Mouse (Mus musculus): ENCODE measurements around the gene 4930426L09Rik. TPM values are rescaled to one million over a fixed set of nuclear protein-coding genes. Genes with fewer than 3 reads are reported as not detected.

4930426L09Rik gene
- 0.24 and 0.32 TPM in 2 replicates for polyA plus RNA-seq (2014; fragmentation: Nextera tagmentation; extraction: Ambion mirVana)

DNA sequence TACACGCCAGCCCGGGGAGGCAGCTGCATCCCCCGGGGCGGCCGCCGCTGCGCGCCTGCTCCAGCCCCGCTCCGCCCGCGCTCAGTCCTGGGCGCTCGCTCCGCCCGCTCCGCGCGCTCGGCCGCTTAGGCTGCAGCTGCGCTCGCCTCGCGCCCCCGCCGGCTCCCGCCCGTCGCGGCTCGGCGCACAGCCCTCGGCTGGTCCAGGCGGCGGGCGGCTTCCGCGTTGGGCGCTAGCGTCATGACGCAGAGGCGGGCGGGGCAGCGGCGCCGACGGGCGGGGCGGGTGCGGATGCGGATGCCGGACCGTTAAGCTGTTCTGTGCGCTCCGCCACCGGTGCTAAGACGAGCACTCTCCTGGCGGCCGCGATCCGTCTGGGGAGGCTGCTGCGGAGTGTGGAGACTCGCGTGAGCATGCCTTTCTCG is at the start of gene 4930426L09Rik, which contains the start of gene Pip4k2a:
Gene 4930426L09Rik, plus strand, starts transcription at position 290 of the 425 bp plus-strand sequence.
Gene Pip4k2a, minus strand, starts transcription at position 73 of the 425 bp plus-strand sequence.
- Histone ChIP-seq H3K4me1 (ENCODE audit: control insufficient read depth, insufficient read depth, low read length) (no peaks in the 10 kb centered on the region), H3K27me3 (ENCODE audit: control insufficient read depth, insufficient read depth, low read length) (no peaks in the 10 kb centered on the region), H3K9me3 (replicated peaks; ENCODE audit: control insufficient read depth, low read length) (no peaks in the 10 kb centered on the region), H3K9ac (replicated peaks; ENCODE audit: low read length) (peak within 1 kb of the TSS; percentile 82), H3K4me2 (ENCODE audit: low read depth, low read length) (peak within 1 kb of the TSS; percentile 85), H3K4me3 (ENCODE audit: low read depth, low read length) (peak within 1 kb of the TSS; percentile 63), H3K27ac (replicated peaks; ENCODE audit: low read depth, low read length) (peak within 1 kb of the TSS; percentile 80), H3K36me3 (replicated peaks; ENCODE audit: control insufficient read depth, insufficient read depth, low read depth, low read length) (no peaks in the 10 kb centered on the region)
- peak; percentile 93 for DNase-seq (ENCODE audit: low spot score)
- WGBS: under 1% methylated on average over 58 of the region's 66 CpGs
- peak; percentile 98 for ATAC-seq (replicated peaks; ENCODE audit: insufficient number of reproducible peaks, low FRiP score, low TSS enrichment, low read depth)

DNA sequence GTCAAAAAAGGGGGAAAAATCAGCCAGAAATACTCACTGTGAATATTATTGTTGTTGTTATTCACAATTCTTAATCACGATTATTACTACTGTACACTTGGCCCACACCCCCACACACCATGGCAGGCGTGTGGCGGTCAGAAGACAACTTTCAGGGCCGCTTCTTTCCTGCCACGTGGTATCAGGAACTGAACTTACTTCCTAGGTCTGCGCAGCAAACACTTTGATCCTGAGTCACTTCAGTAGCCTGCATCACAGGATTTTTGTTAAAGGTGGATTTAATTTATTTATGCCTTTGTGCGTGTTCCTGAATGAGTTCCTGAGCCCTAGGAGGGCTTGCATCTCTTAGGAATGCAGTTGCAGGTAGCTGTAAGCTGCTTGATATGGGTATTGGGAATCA is 49.4 kb upstream of the 4930426L09Rik start:
- no peaks in the 10 kb centered on the region for H3K27me3 ChIP-seq (ENCODE audit: control insufficient read depth, insufficient read depth, low read length)
- no peak for ATAC-seq (replicated peaks; ENCODE audit: insufficient number of reproducible peaks, low FRiP score, low TSS enrichment, low read depth)
- H3K9me3 ChIP-seq (replicated peaks; ENCODE audit: control insufficient read depth, low read length): no peaks in the 10 kb centered on the region

DNA sequence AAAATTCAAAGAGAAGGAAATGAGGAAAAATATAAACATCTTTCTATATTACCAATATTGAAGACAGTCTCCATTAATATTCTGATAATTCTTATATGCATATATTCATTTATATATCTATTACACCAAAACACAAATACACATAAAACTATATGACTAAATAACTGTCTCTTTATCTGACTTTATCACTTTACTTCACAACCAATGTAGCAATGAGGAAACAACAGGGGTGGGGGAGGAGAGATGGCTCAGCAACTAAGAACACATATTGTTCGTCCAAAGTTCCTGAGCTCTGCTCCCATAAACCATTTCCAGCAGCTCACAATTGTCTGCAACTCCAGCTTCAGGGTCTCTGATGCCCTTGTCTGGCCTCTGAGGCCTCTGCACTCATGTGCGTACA is 47.4 kb upstream of the 4930426L09Rik start:
- DNase-seq (ENCODE audit: low spot score) (no peak), ATAC-seq (replicated peaks; ENCODE audit: insufficient number of reproducible peaks, low FRiP score, low TSS enrichment, low read depth) (no peak)
- H3K27me3 ChIP-seq (ENCODE audit: control insufficient read depth, insufficient read depth, low read length): no peaks in the 10 kb centered on the region
- no peaks in the 10 kb centered on the region for H3K36me3 ChIP-seq (replicated peaks; ENCODE audit: control insufficient read depth, insufficient read depth, low read depth, low read length)
- 74% methylated on average over 2 of the region's 2 CpGs for WGBS
- no peak overlapping the region for H3K4me2 ChIP-seq (ENCODE audit: low read depth, low read length)
- no peaks in the 10 kb centered on the region for H3K4me1 ChIP-seq (ENCODE audit: control insufficient read depth, insufficient read depth, low read length)
- no peaks in the 10 kb centered on the region for H3K9me3 ChIP-seq (replicated peaks; ENCODE audit: control insufficient read depth, low read length)
- no peak overlapping the region for H3K9ac ChIP-seq (replicated peaks; ENCODE audit: low read length)
- H3K4me3 ChIP-seq (ENCODE audit: low read depth, low read length): no peak overlapping the region
- H3K27ac ChIP-seq (replicated peaks; ENCODE audit: low read depth, low read length): no peak overlapping the region

More for the DNA sequence above, 49.4 kb upstream of the 4930426L09Rik start:
- 82% methylated on average over 7 of the region's 7 CpGs for WGBS
- Histone ChIP-seq H3K36me3 (replicated peaks; ENCODE audit: control insufficient read depth, insufficient read depth, low read depth, low read length) (no peaks in the 10 kb centered on the region), H3K4me1 (ENCODE audit: control insufficient read depth, insufficient read depth, low read length) (no peaks in the 10 kb centered on the region), H3K4me3 (ENCODE audit: low read depth, low read length) (no peak overlapping the region), H3K4me2 (ENCODE audit: low read depth, low read length) (no peak overlapping the region), H3K27ac (replicated peaks; ENCODE audit: low read depth, low read length) (no peak overlapping the region), H3K9ac (replicated peaks; ENCODE audit: low read length) (no peak overlapping the region)
- no peak for DNase-seq (ENCODE audit: low spot score)

DNA sequence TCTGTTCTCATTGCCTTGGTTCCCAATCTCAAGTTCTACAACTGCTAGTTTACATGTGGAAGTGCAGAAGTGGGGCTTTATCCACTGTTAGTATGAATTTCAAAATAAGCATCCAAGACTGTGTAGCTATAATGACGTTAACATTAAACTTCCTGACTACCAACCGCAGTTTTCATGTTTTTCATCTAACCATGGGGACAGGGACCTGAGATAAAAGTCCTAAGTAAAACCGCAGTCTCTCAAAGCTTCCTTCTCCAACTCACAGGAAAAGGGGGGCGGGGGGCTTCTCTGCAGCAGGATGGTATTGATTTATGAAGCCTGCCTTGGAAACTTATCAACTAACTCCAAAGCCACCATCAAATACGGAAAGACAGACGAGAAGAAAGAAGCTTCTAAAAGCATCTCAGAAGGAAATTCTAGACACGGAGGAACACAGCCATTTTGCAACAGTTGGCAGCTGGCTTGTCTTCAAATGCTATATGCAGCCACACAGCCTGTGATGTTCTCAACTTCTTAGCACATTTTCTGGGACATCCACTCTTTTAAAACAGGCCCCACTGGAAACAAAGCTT is 46.0 kb upstream of the 4930426L09Rik start:
- DNase-seq (ENCODE audit: low spot score): peak; percentile 33
- 44% methylated on average over 7 of the region's 7 CpGs for WGBS
- H3K27ac ChIP-seq (replicated peaks; ENCODE audit: low read depth, low read length): no peak overlapping the region

DNA sequence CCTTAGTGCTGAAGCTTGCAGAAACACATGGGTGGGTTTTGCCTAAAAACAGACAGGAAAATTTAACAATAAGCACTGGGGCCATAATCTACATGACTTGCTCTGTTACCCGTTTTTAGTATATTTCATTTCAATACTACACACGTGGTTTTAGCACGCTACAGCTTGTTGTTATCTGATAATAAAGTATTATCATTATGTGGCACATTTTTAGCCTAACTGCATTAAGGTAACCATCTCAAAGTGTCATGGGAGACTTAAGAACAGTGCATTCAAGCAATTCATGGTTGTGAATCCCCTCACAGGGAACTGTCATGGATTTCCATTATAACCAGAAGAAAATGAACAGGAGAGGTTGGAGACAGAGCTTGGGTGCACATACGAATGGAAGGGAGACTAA is 43.7 kb upstream of the 4930426L09Rik start:
- Histone ChIP-seq H3K4me3 (ENCODE audit: low read depth, low read length) (no peak overlapping the region), H3K9ac (replicated peaks; ENCODE audit: low read length) (no peak overlapping the region), H3K36me3 (replicated peaks; ENCODE audit: control insufficient read depth, insufficient read depth, low read depth, low read length) (no peaks in the 10 kb centered on the region), H3K27ac (replicated peaks; ENCODE audit: low read depth, low read length) (no peak overlapping the region), H3K27me3 (ENCODE audit: control insufficient read depth, insufficient read depth, low read length) (no peaks in the 10 kb centered on the region), H3K4me2 (ENCODE audit: low read depth, low read length) (no peak overlapping the region), H3K4me1 (ENCODE audit: control insufficient read depth, insufficient read depth, low read length) (no peaks in the 10 kb centered on the region), H3K9me3 (replicated peaks; ENCODE audit: control insufficient read depth, low read length) (no peaks in the 10 kb centered on the region)
- DNase-seq (ENCODE audit: low spot score) (no peak), ATAC-seq (replicated peaks; ENCODE audit: insufficient number of reproducible peaks, low FRiP score, low TSS enrichment, low read depth) (no peak)
- 85% methylated on average over 4 of the region's 4 CpGs for WGBS

More for the DNA sequence above, 46.0 kb upstream of the 4930426L09Rik start:
- H3K9me3 ChIP-seq (replicated peaks; ENCODE audit: control insufficient read depth, low read length): no peaks in the 10 kb centered on the region
- no peak for ATAC-seq (replicated peaks; ENCODE audit: insufficient number of reproducible peaks, low FRiP score, low TSS enrichment, low read depth)
- no peak overlapping the region for H3K9ac ChIP-seq (replicated peaks; ENCODE audit: low read length)
- no peak overlapping the region for H3K4me2 ChIP-seq (ENCODE audit: low read depth, low read length)
- no peak overlapping the region for H3K4me3 ChIP-seq (ENCODE audit: low read depth, low read length)
- H3K27me3 ChIP-seq (ENCODE audit: control insufficient read depth, insufficient read depth, low read length): no peaks in the 10 kb centered on the region
- no peaks in the 10 kb centered on the region for H3K4me1 ChIP-seq (ENCODE audit: control insufficient read depth, insufficient read depth, low read length)
- no peaks in the 10 kb centered on the region for H3K36me3 ChIP-seq (replicated peaks; ENCODE audit: control insufficient read depth, insufficient read depth, low read depth, low read length)

GRCm38 (mm10) chr2:18955022-18955421 is 43.1 kb upstream of the 4930426L09Rik start:
- 29% methylated on average over 4 of the region's 4 CpGs for WGBS
- H3K36me3 ChIP-seq (replicated peaks; ENCODE audit: control insufficient read depth, insufficient read depth, low read depth, low read length): no peaks in the 10 kb centered on the region
- no peak overlapping the region for H3K27ac ChIP-seq (replicated peaks; ENCODE audit: low read depth, low read length)
- no peaks in the 10 kb centered on the region for H3K27me3 ChIP-seq (ENCODE audit: control insufficient read depth, insufficient read depth, low read length)
- no peaks in the 10 kb centered on the region for H3K9me3 ChIP-seq (replicated peaks; ENCODE audit: control insufficient read depth, low read length)
- no peak overlapping the region for H3K4me3 ChIP-seq (ENCODE audit: low read depth, low read length)
- no peak for ATAC-seq (replicated peaks; ENCODE audit: insufficient number of reproducible peaks, low FRiP score, low TSS enrichment, low read depth)
- no peak overlapping the region for H3K4me2 ChIP-seq (ENCODE audit: low read depth, low read length)
- H3K4me1 ChIP-seq (ENCODE audit: control insufficient read depth, insufficient read depth, low read length): no peaks in the 10 kb centered on the region
- DNase-seq (ENCODE audit: low spot score): no peak
- H3K9ac ChIP-seq (replicated peaks; ENCODE audit: low read length): no peak overlapping the region

DNA sequence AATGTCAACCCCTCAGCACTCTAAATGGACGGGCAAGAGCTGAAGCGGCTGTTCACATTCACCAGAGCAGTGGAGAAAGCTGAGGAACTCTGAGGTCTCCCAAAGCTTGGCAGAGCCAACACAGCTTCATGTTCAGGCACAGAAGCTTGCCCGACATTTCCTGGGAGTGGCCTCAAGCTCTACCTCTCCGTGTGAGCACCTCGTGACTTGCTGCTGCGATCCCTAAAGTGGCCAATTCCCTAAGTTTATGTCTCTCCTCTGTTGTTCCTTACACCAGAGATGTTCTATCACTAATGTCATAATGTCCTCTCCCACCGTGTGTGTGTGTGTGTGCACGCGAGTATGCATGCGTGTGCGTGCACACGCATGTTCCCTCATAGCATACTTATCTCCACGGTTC is 42.5 kb upstream of the 4930426L09Rik start:
- H3K36me3 ChIP-seq (replicated peaks; ENCODE audit: control insufficient read depth, insufficient read depth, low read depth, low read length): no peaks in the 10 kb centered on the region
- no peak overlapping the region for H3K9ac ChIP-seq (replicated peaks; ENCODE audit: low read length)
- H3K27me3 ChIP-seq (ENCODE audit: control insufficient read depth, insufficient read depth, low read length): no peaks in the 10 kb centered on the region
- DNase-seq (ENCODE audit: low spot score) (no peak), ATAC-seq (replicated peaks; ENCODE audit: insufficient number of reproducible peaks, low FRiP score, low TSS enrichment, low read depth) (no peak)
- H3K4me2 ChIP-seq (ENCODE audit: low read depth, low read length): no peak overlapping the region
- H3K27ac ChIP-seq (replicated peaks; ENCODE audit: low read depth, low read length): no peak overlapping the region
- H3K4me1 ChIP-seq (ENCODE audit: control insufficient read depth, insufficient read depth, low read length): no peaks in the 10 kb centered on the region
- no peaks in the 10 kb centered on the region for H3K9me3 ChIP-seq (replicated peaks; ENCODE audit: control insufficient read depth, low read length)
- WGBS: 85% methylated on average over 13 of the region's 13 CpGs
- H3K4me3 ChIP-seq (ENCODE audit: low read depth, low read length): no peak overlapping the region

- Histone ChIP-seq H3K4me3 (ENCODE audit: low read depth, low read length) (no peak overlapping the region), H3K9me3 (replicated peaks; ENCODE audit: control insufficient read depth, low read length) (no peaks in the 10 kb centered on the region), H3K36me3 (replicated peaks; ENCODE audit: control insufficient read depth, insufficient read depth, low read depth, low read length) (no peaks in the 10 kb centered on the region), H3K4me1 (ENCODE audit: control insufficient read depth, insufficient read depth, low read length) (no peaks in the 10 kb centered on the region), H3K9ac (replicated peaks; ENCODE audit: low read length) (no peak overlapping the region), H3K27ac (replicated peaks; ENCODE audit: low read depth, low read length) (no peak overlapping the region), H3K27me3 (ENCODE audit: control insufficient read depth, insufficient read depth, low read length) (no peaks in the 10 kb centered on the region), H3K4me2 (ENCODE audit: low read depth, low read length) (no peak overlapping the region)
- WGBS: 78% methylated on average over 3 of the region's 3 CpGs
- ATAC-seq (replicated peaks; ENCODE audit: insufficient number of reproducible peaks, low FRiP score, low TSS enrichment, low read depth): no peak
- DNase-seq (ENCODE audit: low spot score): no peak
Observed at GRCm38 (mm10) chr2:18956424-18956823, 41.7 kb upstream of the 4930426L09Rik start.

Data from embryonic facial prominence, embryonic 11.5 days (tissue).